Mouse (Mus musculus): Measurements from ENCODE around the gene Slc34a1. TPM values are rescaled to one million over a fixed set of nuclear protein-coding genes. Genes with fewer than 3 reads are reported as not detected.

Slc34a1 gene
- total RNA-seq, 1 experiment: not detected

- Histone ChIP-seq H3K9me3 (ENCODE audit: control insufficient read depth, insufficient read depth, low read depth, low read length) (no peaks in the 10 kb centered on the region), H3K4me1 (ENCODE audit: control insufficient read depth in 2 of 2, insufficient read depth in 2 of 2, low read length in 2 of 2, poor library complexity in 1 of 2) (no peaks in the 10 kb centered on the region), H3K4me3 (ENCODE audit: insufficient read depth in 1 of 2, low read depth in 1 of 2, low read length in 2 of 2, poor library complexity in 1 of 2, severe bottlenecking in 1 of 2) (no peak overlapping the region), H3K9ac (ENCODE audit: insufficient read depth, low read depth, low read length, poor library complexity, severe bottlenecking) (no peak overlapping the region), H3K27ac (ENCODE audit: insufficient read depth, low read depth, low read length, poor library complexity, severe bottlenecking) (no peak overlapping the region), H3K36me3 (ENCODE audit: control insufficient read depth, insufficient read depth, low read length, poor library complexity, severe bottlenecking) (no peaks in the 10 kb centered on the region)
- in situ Hi-C loops (cut with MboI; ENCODE audit: low sequenced_read_pairs in 2 of 2, unreplicated experiment in 2 of 2): no loop called here
- DNase-seq (ENCODE audit: low read depth, low spot score): peak; percentile 65
- no peak for TF ChIP-seq CHD2 (IDR thresholded peaks at IDR 0.05; ENCODE audit: low read depth, low read length)
- TF ChIP-seq HCFC1 (IDR thresholded peaks at IDR 0.05; ENCODE audit: borderline replicate concordance, insufficient read depth, low read length): 0 out of 2 replicates have a peak, but pooled peaks have one; percentile 52
- TF ChIP-seq ZC3H11A (IDR thresholded peaks at IDR 0.05; ENCODE audit: borderline replicate concordance, low read depth, low read length): peak; percentile 87; the same call in 1 of the 2 replicates
- no peak for TF ChIP-seq MAFK (IDR thresholded peaks at IDR 0.05; ENCODE audit: insufficient read depth, low read depth, low read length)
- peak; percentile 75 for TF ChIP-seq ZNF384 (IDR thresholded peaks at IDR 0.05; ENCODE audit: low read depth, low read length)
These were observed 7.1 kb downstream of the Slc34a1 start for GRCm38 (mm10) chr13:55404853-55405782.

- H3K4me3 ChIP-seq (ENCODE audit: insufficient read depth in 1 of 2, low read depth in 1 of 2, low read length in 2 of 2, poor library complexity in 1 of 2, severe bottlenecking in 1 of 2): no peak overlapping the region
- TF ChIP-seq ZNF384 (IDR thresholded peaks at IDR 0.05; ENCODE audit: low read depth, low read length) (no peak), MAFK (IDR thresholded peaks at IDR 0.05; ENCODE audit: insufficient read depth, low read depth, low read length) (no peak), CHD2 (IDR thresholded peaks at IDR 0.05; ENCODE audit: low read depth, low read length) (no peak), ZC3H11A (IDR thresholded peaks at IDR 0.05; ENCODE audit: borderline replicate concordance, low read depth, low read length) (no peak), HCFC1 (IDR thresholded peaks at IDR 0.05; ENCODE audit: borderline replicate concordance, insufficient read depth, low read length) (no peak)
- no peaks in the 10 kb centered on the region for H3K36me3 ChIP-seq (ENCODE audit: control insufficient read depth, insufficient read depth, low read length, poor library complexity, severe bottlenecking)
- no peak for DNase-seq (ENCODE audit: low read depth, low spot score)
- no peak overlapping the region for H3K9ac ChIP-seq (ENCODE audit: insufficient read depth, low read depth, low read length, poor library complexity, severe bottlenecking)
- no peak overlapping the region for H3K27ac ChIP-seq (ENCODE audit: insufficient read depth, low read depth, low read length, poor library complexity, severe bottlenecking)
- H3K4me1 ChIP-seq (ENCODE audit: control insufficient read depth in 2 of 2, insufficient read depth in 2 of 2, low read length in 2 of 2, poor library complexity in 1 of 2): no peaks in the 10 kb centered on the region
- in situ Hi-C loops (cut with MboI; ENCODE audit: low sequenced_read_pairs in 2 of 2, unreplicated experiment in 2 of 2): no loop called here
- no peaks in the 10 kb centered on the region for H3K9me3 ChIP-seq (ENCODE audit: control insufficient read depth, insufficient read depth, low read depth, low read length)
These were observed 7.9 kb downstream of the Slc34a1 start for GRCm38 (mm10) chr13:55405783-55406390.

- in situ Hi-C loops (cut with MboI; ENCODE audit: low sequenced_read_pairs in 2 of 2, unreplicated experiment in 2 of 2): no loop called here
- H3K27ac ChIP-seq (ENCODE audit: insufficient read depth, low read depth, low read length, poor library complexity, severe bottlenecking): no peak overlapping the region
These were observed 9.4 kb downstream of the Slc34a1 start for GRCm38 (mm10) chr13:55407341-55407740.

GRCm38 (mm10) chr13:55408546-55409120 lies 10.6 kb downstream of the Slc34a1 start:
- TF ChIP-seq HCFC1 (IDR thresholded peaks at IDR 0.05; ENCODE audit: borderline replicate concordance, insufficient read depth, low read length) (no peak), CHD2 (IDR thresholded peaks at IDR 0.05; ENCODE audit: low read depth, low read length) (no peak), ZC3H11A (IDR thresholded peaks at IDR 0.05; ENCODE audit: borderline replicate concordance, low read depth, low read length) (no peak), ZNF384 (IDR thresholded peaks at IDR 0.05; ENCODE audit: low read depth, low read length) (no peak), MAFK (IDR thresholded peaks at IDR 0.05; ENCODE audit: insufficient read depth, low read depth, low read length) (no peak)
- Histone ChIP-seq H3K27ac (ENCODE audit: insufficient read depth, low read depth, low read length, poor library complexity, severe bottlenecking) (no peak overlapping the region), H3K4me1 (ENCODE audit: control insufficient read depth in 2 of 2, insufficient read depth in 2 of 2, low read length in 2 of 2, poor library complexity in 1 of 2) (no peaks in the 10 kb centered on the region), H3K9me3 (ENCODE audit: control insufficient read depth, insufficient read depth, low read depth, low read length) (no peaks in the 10 kb centered on the region), H3K36me3 (ENCODE audit: control insufficient read depth, insufficient read depth, low read length, poor library complexity, severe bottlenecking) (no peaks in the 10 kb centered on the region), H3K4me3 (ENCODE audit: insufficient read depth in 1 of 2, low read depth in 1 of 2, low read length in 2 of 2, poor library complexity in 1 of 2, severe bottlenecking in 1 of 2) (no peak overlapping the region), H3K9ac (ENCODE audit: insufficient read depth, low read depth, low read length, poor library complexity, severe bottlenecking) (no peak overlapping the region)
- DNase-seq (ENCODE audit: low read depth, low spot score): no peak
- in situ Hi-C loops (cut with MboI; ENCODE audit: low sequenced_read_pairs in 2 of 2, unreplicated experiment in 2 of 2): no loop called here

More at GRCm38 (mm10) chr13:55407341-55407740, 9.4 kb downstream of the Slc34a1 start:
- H3K4me3 ChIP-seq (ENCODE audit: insufficient read depth in 1 of 2, low read depth in 1 of 2, low read length in 2 of 2, poor library complexity in 1 of 2, severe bottlenecking in 1 of 2): no peak overlapping the region
- no peak overlapping the region for H3K9ac ChIP-seq (ENCODE audit: insufficient read depth, low read depth, low read length, poor library complexity, severe bottlenecking)
- no peak for TF ChIP-seq CHD2 (IDR thresholded peaks at IDR 0.05; ENCODE audit: low read depth, low read length)
- no peak for TF ChIP-seq HCFC1 (IDR thresholded peaks at IDR 0.05; ENCODE audit: borderline replicate concordance, insufficient read depth, low read length)
- no peak for TF ChIP-seq ZC3H11A (IDR thresholded peaks at IDR 0.05; ENCODE audit: borderline replicate concordance, low read depth, low read length)
- no peak for TF ChIP-seq ZNF384 (IDR thresholded peaks at IDR 0.05; ENCODE audit: low read depth, low read length)
- no peak for TF ChIP-seq MAFK (IDR thresholded peaks at IDR 0.05; ENCODE audit: insufficient read depth, low read depth, low read length)
- no peak for DNase-seq (ENCODE audit: low read depth, low spot score)
- no peaks in the 10 kb centered on the region for H3K36me3 ChIP-seq (ENCODE audit: control insufficient read depth, insufficient read depth, low read length, poor library complexity, severe bottlenecking)
- no peaks in the 10 kb centered on the region for H3K4me1 ChIP-seq (ENCODE audit: control insufficient read depth in 2 of 2, insufficient read depth in 2 of 2, low read length in 2 of 2, poor library complexity in 1 of 2)
- H3K9me3 ChIP-seq (ENCODE audit: control insufficient read depth, insufficient read depth, low read depth, low read length): no peaks in the 10 kb centered on the region
